Mouse (Mus musculus): ENCODE results near the gene Tuba4a.

Gene Tuba4a

DNA sequence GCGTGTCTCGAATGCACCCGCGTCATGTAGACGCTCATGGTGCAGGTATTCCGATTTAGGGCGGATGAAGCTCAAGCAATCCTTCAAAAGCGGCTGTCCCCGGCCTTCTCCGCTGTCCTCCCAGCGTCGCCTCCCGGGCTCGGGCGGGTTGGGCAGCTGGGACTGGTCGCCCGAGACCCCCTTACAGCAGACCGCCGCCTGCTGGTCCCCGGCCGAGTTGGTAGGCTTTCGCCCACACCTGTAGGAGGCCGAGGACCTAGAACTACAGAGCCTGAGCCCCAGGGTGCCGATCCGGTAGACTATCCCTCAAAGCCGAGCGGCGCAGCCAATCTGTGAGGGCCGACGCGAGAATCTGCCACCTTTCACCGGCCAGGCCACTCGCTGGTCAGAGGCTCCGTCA, at the start of gene Tuba4a:
Gene Tuba4a (minus strand): TSS at position 335 of the 400 bp plus-strand sequence.
- DNase-seq (ENCODE audit: low read depth), result no peak

DNA sequence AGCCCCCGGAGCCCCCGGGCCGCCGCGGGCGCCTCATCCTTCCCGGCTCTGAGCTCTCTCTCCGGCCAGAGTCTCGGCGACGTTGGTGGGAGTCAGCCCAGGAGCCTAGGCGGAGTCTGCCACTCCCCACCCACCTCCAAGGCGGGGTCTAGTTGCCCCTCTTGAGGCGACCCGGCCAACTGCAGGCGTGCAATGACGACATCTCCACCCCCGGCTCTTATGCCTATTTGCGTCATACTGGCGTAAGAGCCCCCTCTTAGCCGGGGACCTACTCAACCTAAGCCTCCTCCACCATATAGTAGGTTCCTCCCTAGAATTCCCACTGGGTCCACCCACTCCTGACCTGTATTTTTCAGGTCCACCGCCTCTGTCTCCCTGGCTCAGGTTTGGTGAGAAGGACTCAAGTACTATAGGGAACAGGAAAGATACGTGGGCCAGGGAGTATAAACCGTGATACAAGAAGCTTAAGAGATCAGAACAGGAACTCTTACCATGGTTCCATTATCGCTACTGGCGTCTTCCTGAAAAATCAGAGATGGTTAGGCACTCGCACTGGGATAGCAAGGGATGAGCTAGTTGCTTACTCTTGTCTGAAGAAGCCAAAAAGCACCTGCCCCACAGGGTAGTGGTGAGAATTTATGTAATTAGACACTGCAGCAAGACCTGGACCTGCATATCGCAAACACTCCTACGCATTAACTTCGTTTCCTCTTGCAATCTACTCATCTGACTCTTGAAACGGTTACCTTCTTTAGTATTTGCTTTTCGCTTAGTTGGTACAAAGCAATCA, 44.6 kb upstream of the Tuba4a start, which contains the start of gene Ptprn:
Gene Ptprn (minus strand): TSS at position 412 of the 790 bp plus-strand sequence.
- no peak for DNase-seq (ENCODE audit: low read depth)

DNA sequence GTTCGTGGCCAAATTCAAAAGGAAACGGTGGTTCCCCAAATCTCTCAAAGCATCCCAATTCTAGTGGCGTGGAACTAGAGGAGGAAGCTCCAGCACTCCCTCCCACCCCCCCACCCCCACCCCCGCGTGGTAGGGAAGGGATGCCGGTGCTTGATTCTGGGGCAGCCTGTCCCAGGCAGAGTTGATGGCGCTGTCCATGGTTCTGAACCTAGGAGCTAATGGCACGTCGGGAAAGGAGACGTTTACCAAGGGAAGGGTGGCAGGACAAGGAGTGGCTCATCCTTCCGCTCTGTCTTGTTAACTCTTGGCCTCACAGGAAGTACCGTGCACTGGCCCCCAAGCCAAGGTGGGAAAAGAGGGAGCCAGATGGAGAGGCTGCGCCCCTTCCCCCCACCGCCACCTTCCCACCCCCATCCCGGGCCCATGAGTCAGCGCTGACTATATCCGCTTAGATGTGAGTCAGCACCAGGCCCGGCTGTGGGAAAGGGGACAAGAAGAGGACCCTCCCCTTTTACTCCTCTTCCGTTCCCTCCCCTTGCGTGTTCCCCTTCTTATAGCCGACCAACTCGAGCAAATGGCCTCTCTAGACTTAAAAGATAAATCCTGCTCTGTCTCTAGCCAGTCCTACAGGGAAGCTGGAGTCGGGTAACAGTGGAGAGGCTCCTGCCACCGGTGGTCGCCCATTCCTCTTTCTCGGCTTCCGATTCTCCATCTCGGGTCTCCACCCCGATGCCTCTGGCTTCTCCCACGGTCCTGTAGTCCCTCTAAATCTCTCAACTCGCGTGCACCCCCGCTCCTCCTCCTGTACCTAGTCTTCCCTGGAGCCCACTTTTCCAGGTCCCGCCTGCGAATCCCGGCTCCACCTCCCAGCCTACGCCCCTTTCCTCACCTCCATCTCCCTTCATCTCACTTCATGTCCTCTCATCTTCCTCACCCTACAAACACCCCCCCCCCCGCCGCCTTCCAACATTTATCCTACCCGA, 43.6 kb upstream of the Tuba4a start:
- DNase-seq (ENCODE audit: low read depth), result peak; percentile 59

DNA sequence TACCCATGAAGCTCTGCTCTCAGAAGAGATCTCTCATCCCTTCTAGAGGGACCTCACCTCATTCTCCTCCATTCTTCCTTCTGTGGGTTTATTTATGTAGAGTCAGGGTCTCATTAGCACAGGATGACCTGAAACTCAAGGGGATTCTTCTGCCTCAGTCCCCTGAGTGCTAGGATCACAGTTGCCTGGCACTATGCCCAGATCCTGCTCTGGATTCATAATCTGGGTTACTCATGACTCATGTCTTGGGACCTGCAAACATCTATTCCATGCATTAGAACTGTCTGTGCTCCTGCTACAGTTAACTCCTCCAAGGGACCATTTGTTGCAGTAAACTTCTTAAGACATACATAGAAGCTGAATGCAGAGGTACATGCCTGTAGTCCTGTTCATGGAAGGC, 41.6 kb upstream of the Tuba4a start:
- no peak for DNase-seq (ENCODE audit: low read depth)

DNA sequence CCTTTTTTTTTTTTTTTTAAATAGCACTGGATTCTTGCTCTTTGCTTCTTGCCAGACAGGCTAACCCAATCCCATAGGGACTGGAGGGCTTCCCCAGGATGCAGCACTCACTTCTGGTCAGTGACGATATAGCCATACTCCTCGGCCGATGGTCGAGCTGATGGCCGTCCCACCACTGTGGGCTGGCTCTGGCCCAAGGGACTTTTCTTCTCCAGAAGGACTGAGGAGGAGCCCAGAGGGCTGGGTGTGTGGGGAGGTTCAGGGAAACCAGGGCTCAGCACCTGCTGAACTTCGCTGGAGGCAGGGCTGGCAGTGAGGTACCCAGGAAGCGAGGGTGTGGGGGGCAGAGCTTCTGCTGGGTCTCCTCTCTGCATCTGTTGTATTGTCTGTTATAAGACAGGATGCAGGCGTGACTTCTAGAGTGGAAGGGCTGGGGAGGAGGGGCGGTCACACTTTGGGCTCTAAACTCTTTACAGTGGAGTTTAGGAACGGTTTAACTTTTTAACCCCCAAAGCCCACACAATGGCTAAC, 35.9 kb upstream of the Tuba4a start:
- no peak for DNase-seq (ENCODE audit: low read depth)

DNA sequence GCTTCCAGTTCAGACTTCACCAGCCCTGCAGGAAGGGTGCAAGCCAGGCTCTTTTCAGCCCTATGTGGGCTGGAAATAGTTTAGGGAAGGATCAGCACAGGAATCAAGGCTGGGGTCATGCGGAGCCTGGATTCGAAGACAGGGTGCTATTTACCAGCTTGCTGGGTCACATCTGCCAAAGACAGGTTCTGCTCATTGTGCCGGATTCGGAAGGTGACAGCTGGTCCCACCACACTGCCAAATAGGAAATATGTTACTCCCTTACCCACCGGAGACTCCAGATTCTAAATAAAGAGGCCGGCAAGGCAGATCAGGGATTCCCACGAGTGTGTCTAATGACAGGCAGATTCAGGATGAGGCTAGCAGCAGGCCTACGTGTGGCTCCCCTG, 35.0 kb upstream of the Tuba4a start:
- no peak for DNase-seq (ENCODE audit: low read depth)

DNA sequence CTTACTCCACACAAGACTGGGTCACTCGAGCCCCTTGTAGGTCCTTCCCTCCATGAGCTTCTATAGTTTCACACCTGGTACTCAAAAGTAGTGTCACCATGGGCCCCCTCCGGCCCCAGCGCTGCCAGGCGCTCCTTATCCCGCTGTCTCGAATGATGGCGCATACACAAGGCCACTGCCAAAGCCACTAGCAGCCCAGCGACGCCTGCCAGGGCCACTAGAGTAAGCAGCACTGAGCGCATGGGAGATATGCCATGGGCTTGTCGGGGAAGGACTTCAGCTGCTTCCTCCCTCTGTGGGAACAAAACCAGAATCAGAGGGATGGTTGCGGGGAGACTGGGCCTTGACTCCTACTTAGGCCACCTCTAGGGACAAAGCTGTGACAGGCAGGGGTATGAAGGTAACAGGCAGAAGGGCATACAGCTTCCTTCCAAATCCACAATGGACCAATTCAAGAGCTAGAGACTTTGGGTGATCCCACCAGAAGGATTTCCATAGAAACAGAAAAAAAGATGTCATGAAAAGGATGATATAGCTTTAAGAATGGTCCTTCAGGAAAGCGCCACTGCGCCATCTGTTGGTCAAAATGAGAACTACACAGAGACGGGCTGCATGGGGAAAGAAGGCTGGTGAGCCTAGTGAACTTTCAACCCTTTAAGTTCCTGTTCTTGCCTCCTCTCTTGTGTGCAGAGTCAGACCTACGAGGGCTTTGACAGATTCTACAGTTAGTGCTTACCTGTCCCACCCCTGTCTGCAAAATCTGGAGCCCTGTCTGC, 34.4 kb upstream of the Tuba4a start:
- DNase-seq (ENCODE audit: low read depth), result peak; percentile 81

DNA sequence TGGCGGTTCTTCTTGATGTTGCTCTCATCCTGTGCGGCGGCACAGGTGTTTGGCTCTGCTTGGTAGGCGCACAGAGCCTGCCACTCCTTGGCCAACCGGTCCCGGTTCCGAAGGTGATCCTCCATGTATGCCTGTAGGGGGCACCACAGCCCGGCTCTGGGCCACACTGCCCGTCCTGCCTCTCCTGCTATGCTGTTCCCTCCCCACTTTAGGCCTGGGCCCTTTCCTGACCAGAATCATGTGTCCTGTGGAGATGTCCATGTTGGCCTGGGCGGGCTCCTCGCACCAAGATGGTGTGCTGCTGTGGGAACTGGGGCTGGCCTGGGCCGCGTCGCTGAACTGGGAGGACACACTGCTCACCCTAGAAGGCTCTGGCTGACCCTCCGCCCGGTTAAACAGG, 33.4 kb upstream of the Tuba4a start:
- no peak for DNase-seq (ENCODE audit: low read depth)

DNA sequence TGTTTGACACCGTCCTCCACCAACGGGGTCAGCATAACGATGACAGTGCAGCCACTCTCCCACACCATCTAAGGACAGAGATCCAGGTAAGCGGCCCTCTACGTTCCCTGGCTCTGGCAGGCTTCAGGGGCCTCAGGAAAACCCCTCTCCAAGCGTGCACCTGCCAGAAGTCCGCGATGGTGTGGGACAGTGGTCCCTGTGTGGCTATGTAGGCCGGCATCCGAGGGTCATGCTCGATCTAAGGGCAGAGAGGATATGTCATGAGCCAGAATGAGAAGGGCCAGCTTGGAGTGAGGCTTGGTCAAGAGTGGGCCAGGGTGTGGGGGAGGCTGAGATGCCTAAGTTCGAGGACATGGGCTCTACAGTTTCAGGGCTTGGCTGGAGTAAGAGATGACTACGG, 32.6 kb upstream of the Tuba4a start:
- DNase-seq (ENCODE audit: low read depth), result no peak

DNA sequence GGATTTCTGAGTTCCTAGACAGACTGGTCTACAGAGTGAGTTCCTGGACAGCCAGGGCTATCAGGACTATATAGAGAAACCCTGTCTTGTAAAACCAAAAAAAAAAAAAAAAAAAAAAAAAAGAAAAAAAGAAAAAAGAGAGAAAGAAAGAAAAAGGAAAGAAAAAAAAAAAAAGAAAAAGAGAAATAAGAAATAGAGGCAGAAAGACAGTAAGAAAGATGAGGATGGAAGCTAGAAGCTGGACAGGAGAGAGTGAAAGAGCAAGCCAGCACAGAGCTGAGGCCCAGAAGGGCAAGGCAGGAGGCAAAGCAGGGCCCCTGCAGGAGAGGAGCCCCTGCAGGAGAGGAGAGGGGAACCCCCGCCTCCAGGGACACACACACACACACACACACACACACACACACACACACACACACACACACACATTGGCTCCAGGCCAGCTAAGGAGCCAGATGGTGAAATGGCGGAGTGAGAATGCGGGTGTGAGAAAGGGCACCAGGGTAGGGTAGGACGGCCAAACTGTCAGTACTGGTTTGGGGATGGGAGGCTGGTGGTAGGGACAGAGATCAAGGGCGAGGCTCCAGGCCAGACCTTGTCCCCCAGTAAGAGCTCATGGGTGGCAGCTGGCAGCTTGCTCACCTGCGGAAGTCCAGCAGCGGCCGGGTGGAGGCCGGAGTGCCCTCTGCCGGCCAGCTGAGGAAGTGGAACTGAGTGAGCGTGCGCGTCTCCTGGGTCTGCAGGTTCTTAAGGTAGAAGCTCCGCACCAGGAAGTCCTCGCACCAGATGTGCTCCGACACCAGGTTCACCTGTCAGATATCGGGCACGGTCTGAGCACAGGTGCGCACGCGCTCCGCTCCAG, 31.7 kb upstream of the Tuba4a start:
- peak; percentile 89 for DNase-seq (ENCODE audit: low read depth)

DNA sequence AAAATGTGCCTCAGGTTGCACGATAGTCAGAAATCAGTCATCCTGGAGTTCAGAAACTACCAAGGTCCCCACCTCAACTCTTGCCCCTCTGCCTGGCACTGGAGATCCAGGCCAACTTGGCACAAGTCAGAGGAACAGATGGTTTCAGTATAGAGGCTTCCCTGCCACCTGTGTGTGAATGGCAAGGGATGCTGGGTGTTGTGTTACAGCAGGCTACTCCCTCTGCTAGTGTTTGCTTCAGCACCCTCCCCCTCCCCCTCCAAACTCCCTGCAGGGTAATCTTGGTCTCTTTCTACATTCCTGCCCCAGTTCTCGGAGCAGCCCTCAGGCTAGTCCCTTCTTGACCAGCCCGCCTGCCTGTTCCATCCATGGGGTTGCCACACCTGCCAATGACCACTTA, 30.8 kb upstream of the Tuba4a start:
- DNase-seq (ENCODE audit: low read depth), result no peak

DNA sequence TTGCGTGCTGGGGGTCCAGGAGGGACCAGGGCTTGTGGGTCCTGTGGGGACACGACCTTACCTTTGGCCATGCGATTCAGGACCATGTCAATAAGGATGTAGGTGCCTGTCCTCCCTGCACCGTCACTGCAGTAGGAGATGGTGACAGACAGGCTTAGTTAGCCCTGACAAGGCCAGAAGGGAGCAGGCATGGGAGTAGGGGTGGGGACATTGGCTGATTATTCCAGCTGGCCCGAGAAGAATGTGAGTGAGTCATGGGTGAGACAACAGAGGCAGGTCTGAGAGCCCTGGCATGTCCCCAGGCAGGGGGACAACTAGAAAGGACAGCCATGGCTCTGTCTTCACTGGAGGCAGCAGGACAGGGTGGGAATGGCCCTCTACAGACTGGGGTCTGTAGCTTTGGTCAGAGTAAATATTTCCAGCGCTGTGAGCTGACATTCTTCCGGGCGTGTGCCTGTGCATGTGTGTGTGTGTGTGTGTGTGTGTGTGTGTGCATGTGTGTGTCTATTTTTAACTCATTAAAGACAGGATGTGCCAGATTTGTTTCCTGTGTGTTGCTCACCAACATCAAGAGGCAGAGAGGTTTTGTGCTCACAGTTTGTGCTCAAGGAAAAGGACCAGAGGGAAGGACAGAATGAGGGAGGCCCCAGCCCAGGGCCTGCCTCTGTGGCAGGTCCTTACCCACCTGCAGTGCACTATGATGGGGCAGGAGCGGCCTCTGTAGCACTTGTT, 28.5 kb upstream of the Tuba4a start:
- DNase-seq (ENCODE audit: low read depth), result peak; percentile 43

DNA sequence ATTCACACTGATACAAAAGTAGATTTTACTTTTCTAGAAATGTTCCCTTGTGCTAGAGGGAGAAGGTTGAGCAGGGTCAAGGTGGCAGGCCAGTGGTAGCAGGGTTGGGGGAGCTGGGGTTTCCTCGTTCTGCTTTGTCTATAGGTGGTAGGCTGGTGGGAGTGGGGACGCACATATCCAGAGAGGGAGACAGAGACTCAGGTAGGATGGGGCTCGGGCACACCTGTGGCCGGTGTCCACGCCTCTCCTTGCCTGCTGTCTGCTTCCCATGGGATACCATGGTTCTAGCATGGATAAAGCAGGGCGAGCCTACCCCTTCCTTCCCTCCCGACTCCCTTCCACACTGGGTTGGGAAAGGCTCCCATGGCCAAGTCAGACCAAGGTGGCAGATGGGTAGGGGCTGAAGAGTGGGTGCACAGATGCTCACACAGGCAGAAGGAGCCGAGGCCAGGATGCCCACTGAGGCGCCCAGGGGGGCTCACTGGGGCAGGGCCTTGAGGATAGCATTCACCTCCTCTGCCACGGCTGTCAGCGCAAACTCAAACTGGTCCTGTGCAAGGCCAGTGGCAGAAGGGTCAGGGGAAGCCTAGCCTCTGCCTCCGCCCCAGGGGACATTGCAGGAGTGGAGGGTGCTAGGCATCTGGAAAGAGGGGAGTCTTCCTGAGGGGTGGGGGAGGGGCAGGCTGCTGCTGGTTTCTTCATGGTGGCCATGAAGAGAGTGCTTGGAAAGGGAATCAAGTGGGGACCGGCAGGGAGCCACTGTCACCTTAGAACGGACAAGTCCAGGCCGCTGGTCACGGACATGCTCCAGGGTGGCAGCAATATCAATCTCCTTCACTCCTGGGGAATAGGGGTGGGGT, 27.6 kb upstream of the Tuba4a start:
- no peak for DNase-seq (ENCODE audit: low read depth)

DNA sequence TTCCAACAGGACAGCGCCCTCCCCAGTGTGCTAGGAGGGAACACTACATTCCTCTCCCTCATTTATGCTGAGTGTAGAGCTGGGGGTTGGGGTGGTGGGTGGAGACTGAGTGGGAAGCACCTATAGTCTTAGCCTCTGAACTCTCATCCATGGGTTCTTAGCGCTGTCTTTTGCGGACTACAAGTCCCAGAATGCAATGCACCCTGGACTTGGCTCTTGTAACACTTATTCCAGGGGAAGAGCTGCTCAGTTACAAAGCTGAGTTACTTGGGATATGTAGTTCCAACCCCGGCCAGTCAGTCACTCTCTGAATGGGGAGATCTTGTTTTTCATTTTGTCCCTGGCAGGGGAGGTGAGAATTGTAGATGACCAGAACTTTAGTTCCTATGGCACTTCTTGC, 25.2 kb upstream of the Tuba4a start:
- peak; percentile 68 for DNase-seq (ENCODE audit: low read depth)

DNA sequence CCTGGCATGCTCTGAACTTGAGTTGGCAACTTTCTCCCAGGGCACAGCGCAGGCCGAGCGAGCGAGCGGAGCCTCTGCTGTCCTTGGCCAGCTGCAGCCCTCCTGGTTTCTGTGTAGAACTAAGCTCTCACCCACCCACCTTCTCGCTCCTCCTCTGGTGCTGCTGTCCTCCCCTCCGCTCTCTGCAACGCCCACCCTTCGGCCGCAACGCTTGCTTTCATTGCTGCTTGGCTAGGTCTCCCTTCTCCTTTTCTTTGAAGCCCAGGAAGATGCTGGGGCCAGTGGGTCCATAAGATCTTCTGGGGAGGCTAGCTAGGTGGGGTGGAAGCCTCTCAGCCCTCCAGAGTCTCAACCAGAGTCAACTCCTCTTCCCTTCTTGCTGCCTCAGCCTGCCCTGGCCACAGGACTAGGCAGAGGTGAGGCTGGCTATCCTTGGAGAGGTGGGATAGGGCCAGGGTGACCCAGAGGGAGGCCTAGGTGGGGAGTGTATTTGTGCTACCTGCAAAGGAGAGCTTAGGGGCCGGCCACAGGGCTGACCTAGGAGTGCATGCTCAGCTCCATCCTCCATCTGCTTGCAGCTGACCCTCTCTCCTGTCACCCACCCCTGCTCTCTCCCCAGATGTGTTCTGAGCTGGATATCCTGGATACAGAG, 24.6 kb upstream of the Tuba4a start:
- no peak for DNase-seq (ENCODE audit: low read depth)

DNA sequence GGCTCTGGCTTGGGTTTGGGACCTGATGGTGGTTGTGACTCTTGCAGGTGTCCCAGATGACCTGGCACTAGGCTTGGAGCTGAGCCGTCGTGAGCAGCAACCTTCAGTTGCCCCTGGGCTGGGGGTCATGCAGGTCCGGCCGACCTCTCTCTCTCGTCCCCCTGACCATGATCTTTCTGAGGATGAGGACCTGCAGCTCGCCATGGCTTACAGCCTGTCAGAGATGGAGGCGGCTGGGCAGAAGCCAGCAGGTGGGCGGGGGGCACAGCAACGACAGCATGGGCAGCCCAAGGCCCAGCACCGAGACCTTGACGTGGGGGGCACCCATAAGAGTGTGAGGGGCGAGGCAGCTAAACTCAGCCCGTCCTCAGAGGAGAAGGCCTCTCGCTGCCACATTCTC, 23.7 kb upstream of the Tuba4a start:
- no peak for DNase-seq (ENCODE audit: low read depth)

DNA sequence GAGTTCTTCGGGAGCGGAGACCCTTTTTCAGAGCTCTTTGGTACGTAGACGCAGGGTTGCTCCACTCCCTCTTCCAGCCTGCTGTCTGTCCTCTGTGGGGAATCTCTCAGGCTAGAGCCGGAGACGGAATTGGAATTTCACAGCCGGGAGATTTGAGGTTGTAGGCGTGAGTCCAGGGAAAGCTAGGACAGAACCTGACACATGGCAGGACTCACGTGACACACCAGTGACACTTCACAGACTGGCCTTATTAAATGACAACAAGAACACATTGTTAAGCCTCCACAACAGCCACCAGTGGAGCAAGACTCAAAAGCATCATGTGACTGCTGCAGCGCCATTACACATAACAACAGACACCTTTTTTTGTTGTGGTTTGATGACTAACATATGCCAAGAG, 19.9 kb upstream of the Tuba4a start:
- DNase-seq (ENCODE audit: low read depth), result no peak

DNA sequence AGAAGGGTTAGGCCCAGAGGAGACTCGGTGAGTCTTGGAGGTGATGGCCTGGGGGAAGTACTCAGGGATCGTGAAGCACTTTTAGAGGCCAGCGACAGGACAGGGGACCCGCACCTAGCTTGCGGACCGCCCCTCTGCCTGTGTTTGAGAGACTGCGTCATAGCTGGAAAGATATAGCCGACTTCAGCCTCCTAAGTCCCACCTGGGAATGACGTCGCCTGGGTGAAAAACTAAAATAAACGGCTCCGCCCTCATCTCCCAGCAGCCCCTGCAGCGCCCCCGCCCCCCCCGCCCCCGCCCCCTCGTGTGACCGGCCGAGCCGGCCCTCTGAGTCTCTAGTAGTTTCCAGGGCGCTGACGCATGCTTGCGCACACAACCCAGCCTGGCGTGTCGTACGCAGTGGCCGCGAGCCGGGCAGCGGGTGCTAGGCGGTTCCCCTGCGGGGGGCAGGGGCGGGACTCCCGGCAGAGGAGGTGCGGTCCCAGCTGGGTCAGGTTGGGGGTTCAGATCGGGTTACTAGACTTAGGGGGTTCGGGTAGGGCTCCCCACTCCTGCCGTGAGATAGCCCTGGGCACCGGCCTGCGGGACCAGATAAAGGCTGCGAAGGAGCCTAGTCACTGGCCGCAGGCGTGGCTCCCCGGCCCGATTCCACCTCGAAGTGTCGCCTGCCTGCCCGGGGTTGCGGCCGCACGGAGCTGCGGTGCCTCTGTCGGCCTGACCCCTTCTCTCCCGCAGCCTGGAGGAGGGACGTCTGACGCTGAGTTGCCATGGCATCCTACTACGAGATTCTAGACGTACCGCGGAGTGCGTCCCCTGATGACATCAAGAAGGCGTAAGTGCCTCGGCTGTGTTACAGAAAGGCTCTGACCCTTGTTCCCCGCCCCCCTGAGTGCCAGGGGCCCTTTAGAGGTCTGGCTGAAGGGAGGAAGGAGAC, 16.7 kb upstream of the Tuba4a start, which contains the start of gene Dnajb2:
Gene Dnajb2 (plus strand): TSS at position 290 of the 934 bp plus-strand sequence.
- DNase-seq (ENCODE audit: low read depth), result peak; percentile 89
